Mouse (Mus musculus): ENCODE measurements around the gene Slc9c1.
"Not testable (repeated sequence)": the region's sequence is repeated elsewhere in the genome, so short reads cannot be mapped to it uniquely, and the experiment has no call there.

The Slc9c1 gene

DNA sequence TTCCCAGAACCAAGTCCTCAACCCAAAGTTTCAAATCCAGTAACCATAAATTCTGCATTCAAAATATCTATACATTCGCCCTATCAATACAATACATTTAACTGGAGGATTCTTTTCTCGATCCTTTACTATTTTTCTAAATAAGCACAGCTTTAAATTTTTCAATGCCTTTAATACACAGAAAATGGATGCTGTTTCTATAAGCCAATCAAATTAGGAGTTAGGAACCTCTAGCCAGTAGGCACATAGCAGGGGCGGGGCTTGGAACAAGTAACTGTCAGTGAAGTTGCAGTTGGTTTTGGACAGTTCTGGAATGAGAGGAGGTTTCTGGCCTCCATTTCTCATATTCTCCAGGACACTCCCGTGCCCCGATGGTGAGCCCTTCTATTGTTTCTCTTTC lies at the start of gene Slc9c1:
TSS of gene Slc9c1 (plus strand) at position 301 of the 400 bp plus-strand sequence.
- no peak for DNase-seq (ENCODE audit: low read depth)

DNA sequence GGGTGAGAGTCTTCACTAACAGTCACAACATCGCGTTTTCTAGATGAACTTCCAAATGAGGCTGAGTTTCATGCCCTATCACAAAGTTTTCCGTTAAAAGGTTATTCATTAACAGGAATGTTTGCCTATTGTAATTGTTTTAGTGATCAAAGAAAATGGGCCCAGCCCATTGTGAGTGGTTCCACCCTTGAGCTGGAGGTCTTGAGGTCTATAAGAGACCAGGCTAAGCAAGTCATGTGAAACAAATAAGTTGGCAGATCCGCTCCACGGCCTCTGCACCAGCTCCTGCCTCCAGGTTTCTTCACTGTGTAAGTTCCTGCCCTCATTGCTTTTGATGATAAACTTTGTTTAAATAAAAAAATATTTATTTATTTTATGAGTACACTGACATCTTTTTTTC lies 42.2 kb upstream of the Slc9c1 start, which contains the start of gene Gm609:
TSS of gene Gm609 (minus strand) at position 43 of the 400 bp plus-strand sequence.
- no peak for DNase-seq (ENCODE audit: low read depth)

DNA sequence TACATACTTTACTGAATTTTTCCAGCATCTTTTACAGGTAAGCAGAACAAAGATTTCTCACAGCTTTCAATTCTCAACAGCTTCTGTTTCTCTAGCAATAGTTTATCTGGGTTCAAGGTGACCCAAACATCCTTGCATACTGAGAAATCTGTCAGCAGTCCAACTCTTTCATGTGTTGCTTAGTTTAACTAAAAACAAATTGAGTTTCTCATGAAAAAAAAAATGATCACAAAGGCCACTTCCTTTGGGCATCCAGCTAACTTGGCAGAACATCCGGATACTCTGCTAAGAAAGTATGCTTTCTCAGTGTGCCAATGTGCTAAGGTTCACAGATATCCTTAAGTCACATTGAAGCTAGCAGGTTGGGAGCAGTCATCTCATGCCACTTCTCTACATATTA lies 39.8 kb upstream of the Slc9c1 start:
- no peak for DNase-seq (ENCODE audit: low read depth)

DNA sequence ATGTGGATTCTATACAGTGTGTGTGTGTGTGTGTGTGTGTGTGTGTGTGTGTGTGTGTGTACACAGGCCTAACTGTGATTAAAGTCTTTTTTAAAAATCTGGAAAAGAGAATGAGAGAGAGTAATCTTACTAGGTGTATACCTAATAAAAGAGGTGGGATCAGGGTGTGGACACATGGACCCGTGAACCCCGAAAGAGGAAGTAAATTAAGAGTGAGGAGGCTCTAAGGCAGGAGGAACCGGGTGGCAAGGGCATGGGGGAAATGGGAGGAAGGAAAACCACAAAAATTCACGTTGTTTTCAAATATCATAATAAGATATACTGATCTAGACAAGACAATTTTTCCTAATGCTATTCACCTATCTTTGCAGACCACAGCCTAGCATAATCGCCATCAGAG lies 9.6 kb upstream of the Slc9c1 start:
- no peak for DNase-seq (ENCODE audit: low read depth)

DNA sequence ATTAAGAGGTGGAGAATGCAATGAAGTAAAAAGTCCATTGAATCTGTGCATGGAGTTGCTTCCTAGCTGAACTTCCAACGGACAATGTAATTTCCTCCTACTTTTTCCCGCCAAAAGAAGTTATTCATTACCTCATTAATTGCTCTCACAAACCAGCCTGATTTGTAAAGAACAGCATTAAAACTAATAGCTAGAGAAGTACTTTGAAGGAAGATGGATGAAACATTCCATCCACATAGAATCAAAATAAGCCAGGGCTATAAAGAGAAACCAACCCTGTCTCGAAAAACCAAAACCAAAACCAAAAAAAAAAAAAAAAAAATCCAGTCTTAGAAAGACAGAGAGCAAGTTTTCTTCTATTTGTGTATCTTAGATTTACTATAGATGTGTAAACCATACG lies 3.2 kb upstream of the Slc9c1 start, which contains the start of gene Gm17783:
TSS of gene Gm17783 (minus strand) at position 101 of the 400 bp plus-strand sequence.
- DNase-seq (ENCODE audit: low read depth): no peak

DNA sequence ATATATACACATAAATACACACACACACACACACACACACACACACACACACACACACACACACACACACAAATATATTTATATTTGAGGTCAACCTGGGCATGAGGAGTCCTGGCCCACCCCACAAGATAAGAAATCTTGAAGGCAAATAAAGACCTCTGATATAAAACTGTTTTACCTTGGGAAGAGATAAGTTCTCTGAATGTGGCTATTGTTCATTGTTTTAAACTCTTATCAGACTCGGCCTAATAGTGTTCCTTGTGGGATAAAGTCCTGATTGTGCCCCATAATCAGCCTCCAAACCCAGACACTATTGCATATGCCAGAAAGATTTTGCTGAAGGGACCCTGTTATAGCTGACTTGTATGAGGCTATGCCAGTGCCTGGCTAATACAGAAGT lies 3.2 kb downstream of the Slc9c1 start:
- DNase-seq (ENCODE audit: low read depth): not testable (repeated sequence)

DNA sequence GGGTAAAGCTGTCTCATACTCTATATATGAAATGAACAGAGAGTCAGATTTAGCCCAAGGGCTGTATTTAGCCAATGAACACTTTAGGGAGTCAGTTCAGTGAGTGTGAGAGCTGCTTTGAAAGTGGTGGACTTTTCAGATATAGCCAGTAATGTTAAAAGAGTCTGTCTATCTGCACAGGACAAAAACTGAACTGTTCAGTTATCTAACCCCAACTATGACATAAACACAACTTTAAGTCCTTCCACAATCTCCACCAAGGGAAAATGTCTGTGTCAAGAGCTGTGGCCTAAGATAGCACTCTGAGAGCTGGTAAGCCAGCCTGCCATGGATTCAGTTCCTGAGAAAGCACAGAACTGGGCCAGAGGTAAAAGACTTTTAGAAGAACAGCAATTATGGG lies 7.0 kb downstream of the Slc9c1 start:
- no peak for DNase-seq (ENCODE audit: low read depth)

DNA sequence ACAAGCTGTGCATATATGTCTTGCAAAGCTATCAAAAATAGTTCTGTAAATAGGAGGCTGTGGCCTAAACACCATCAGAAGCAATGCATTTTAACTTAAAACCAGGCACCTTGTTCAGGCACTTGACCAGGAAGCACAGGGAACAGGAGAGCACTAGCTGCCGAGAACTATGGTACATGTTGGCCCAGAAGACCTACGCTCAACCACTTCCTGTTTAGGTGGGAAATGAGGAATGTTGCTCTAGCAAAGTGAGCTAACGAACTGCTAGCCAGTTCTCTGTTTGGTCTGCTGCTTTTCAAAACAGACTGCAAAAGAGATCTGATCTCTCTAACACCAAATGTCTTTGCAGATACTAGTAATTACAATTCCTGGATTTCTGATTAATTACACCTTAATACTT lies 9.2 kb downstream of the Slc9c1 start:
- peak; percentile 14 for DNase-seq (ENCODE audit: low read depth)

DNA sequence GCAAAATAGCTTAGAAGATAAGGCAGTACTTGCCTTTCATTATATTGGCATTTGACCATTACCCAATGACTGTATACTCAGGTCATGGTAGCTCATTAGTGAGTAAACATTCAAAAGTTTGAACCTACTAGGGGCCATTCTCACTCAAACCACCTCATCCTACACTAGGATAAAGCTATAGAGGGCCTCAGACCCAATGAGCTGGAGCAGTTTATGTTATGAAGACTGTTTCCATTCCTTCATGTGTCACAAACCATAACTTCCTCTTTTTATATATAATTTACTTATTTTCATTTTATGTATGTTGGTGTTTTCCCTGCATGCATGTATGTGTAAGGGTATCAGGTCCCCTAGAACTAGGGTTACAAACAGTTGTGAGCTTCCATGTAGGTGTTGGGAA lies 12.9 kb downstream of the Slc9c1 start:
- no peak for DNase-seq (ENCODE audit: low read depth)

DNA sequence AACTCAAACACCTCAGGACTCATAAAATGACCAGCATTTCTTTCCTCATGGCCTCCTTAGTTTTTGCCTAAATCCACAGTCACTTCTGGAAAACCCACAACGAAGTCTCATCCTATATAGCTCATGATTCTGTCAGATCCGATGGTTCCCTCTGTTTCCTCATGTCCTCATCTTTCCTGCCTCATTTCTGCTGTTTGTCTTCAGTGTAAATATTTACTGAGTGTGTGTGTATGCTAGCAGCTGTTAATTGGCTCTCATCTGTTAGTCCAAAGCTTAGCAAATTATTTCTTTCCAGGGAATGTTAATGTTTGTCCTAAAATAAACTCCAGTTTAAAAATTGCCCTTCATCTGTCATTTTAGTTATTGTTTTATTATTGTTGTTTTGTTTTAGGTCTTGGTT lies 16.5 kb downstream of the Slc9c1 start:
- DNase-seq (ENCODE audit: low read depth): no peak

DNA sequence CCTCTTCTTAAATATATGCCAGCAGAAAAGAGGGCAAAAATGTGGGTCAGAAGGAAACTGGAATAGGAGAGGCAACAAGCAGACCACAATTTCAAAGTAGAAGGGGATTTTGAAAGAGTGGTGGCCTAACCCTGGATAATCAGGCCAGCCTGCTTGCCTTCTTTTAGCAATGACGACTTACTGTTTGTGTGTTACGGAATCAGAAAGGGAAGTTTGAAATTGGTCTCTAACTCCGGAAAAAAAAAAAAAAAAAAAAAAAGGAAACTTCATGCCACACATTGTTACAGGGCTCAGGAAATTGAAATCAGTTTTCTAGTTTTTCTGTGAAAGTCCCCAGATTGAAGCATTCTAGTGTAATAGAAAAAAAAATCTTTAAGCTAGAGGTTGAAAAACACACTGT lies 26.6 kb downstream of the Slc9c1 start:
- DNase-seq (ENCODE audit: low read depth): no peak

DNA sequence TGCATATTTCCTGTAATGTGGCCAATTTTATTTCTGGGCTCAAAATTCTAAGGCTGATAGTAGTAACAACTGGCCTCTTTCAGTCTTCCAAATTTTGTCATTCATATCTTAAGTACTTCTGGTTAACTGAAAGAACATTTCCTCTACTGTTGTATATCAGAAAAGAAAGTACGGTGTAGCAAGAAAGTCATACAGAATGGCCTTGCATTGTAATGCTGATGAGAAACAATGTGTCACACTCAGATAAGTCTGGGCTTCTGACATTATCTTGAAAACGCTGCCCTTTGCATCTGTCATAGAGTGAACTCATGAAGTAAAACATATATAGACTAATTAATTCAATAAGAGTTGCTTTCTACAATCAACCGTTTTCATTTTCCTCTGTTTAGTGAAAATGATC lies 37.2 kb downstream of the Slc9c1 start:
- peak; percentile 17 for DNase-seq (ENCODE audit: low read depth)

DNA sequence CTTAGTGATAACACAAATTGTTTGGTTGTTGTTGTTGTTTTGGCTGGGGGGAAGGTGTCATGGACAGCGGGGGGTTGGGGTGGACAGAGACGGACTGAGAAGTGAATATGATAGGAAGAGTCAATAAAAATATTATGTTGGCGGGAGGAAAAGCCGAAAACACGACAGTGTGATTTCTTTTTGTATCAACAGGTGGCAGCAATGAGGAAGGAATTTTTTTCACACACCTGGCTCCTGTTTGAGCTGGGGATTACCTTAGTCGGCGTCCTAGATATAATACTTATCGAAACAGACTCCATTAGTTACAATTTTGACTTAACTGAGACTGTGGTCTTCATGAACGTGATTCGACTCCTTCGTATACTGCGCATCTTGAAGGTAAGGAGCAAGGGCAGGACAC lies 44.8 kb downstream of the Slc9c1 start:
- no peak for DNase-seq (ENCODE audit: low read depth)

DNA sequence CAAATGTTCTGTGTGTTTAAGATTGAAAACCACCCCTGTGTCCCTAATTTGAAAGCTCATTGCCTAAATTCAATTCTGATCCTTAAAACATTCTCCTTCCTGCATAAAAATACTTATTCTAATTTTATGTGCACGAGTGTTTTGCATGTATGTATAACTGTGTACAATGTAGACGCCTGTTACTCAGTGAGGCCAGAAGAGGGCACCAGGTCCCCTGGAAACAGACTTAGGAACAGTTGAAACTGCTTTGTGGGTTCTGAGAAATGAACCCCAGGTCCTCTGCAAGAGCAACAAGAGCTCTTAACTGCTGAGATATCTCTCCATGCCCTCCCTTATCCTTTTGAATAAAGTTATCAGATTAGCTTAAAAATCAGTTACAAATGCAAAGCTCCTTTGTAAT lies 47.4 kb downstream of the Slc9c1 start:
- peak; percentile 19 for DNase-seq (ENCODE audit: low read depth)

DNA sequence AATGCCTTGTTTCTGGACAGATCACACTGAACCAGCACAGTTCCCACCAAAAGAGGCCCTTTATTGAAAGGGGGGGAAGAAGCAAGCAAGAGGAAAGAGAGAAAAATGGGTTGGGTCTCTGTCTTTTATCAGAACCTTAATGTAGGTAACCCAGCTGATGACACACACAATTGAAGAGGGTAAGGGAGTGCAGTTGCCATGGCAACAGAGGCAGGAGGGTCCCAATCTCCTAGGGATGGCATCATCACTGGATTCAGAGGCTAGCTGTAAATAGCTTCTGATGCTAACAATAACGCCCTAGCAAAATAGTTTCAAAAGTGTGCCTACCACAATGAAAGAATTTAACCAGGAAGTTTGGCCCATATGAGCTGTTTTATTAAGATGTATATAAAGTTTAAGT lies 58.5 kb downstream of the Slc9c1 start:
- DNase-seq (ENCODE audit: low read depth): no peak

DNA sequence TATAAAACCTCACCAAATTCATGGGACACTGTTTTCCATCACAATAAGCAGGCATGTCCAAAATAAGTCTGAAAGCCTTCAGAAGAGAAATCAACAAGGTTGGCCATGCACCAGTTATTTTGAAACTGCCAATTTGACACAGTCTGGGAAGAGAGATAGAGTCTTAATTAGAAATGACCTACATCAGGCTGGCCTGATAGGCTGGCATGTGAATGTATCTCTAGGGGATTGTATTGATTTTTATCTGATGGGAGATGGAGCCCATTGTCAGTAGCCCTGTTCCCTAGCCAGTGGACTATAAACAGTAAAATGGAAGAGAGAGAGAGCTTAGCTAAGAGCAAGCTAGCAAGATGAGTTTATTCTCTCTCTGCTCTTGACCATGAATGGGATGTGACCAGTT lies 60.4 kb downstream of the Slc9c1 start:
- DNase-seq (ENCODE audit: low read depth): no peak

DNA sequence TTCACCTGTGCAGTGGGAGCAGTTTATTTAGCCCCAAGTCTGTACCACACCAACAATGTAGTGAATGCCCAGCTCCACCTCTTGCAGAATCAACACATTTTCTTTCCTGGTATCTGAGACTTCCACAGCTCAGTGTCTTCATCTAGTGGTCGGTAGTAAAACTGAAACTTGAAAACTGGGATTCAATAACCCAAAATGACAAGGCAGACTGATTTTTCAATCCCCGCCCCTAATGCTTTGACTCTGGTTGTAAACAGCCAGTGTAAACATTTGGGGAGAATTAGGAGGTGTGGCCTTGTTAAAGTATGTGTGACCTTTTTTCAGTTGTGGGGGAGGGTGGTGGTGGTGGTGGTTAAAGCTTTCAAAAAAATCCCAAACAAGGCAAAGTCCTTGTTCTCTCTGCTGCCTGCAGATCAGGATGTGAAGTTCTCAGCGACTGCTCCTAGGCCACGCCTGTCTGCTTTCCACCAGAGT lies 73.4 kb downstream of the Slc9c1 start:
- DNase-seq (ENCODE audit: low read depth): no peak

DNA sequence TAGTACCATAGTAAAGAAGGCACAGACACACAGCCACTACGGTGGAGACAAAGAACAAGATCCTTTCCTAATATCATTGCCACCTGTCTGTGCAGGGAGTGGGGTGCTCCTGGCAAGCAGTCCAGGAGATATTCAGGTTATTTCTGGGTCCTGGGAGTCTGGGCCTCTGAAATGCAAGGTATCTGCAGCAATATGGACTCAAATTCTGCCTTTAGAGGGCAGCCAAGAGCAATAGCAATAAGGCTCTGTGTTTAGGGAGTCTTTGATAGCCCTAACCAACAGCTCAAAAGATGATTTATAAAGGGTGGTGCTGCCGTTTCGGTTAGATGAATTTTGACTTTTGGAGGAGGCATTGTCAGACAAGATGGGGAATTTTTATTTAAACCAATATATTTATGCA lies 74.2 kb downstream of the Slc9c1 start:
- DNase-seq (ENCODE audit: low read depth): no peak

DNA sequence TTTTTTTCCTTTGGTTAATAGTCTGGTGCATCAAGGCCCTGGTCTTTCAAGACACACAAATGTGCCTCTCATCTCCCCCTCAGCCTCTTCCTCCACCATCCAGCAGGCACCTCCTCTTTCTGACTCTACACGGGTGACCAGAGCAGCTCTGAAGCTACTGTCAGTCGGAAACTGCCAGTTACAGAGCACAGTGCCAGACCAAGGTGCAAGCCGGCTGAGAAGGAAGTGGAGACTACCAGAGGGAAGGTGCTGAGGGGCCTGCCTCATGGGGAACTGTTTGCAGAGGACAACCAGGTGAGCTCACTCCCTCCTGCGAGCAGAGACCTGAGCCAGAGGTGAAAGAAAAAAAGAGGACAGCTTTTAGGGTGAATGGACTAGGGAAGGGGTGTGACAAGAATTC lies 75.2 kb downstream of the Slc9c1 start, which contains the start of gene Gcsam:
TSS of gene Gcsam (plus strand) at position 114 of the 400 bp plus-strand sequence.
- no peak for DNase-seq (ENCODE audit: low read depth)

DNA sequence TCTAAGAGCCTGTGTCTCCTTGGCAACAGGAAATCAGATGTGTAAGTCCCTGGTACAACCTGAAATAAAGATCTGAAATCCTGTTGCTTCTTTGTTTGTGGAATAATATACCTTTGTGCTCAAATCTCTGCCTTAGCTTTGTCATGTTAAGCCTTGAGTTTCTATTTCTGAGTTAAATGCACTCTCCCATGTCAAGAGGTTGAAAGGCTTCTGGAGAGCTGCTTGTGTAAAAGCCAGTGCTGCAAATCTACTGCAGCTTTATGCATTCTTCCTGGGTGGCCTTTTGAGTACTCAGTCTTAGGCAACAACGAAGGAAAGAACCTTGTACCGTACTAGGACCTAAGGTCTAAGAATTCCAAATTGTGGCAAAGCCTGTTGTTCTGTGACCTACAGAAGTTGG lies 78.1 kb downstream of the Slc9c1 start:
- DNase-seq (ENCODE audit: low read depth): no peak

DNA sequence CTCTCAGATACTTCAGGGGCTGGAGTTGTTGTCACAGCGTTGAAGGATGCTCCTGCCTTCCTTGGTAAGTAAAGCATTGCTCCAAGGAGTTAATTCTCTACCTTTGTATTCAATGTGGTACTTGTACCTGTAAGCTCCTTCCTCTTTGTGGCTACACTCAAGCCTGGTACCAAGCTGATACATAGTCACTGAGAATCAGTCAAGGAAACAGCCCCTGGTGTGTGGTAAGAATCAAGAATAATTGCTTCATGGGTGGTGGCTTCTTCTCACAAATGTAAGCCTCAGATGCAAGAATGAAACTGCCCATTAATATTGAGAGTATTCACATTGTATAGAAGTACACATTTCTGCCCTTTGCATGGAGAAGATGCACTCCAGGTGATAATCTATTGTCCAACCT lies 80.8 kb downstream of the Slc9c1 start:
- no peak for DNase-seq (ENCODE audit: low read depth)

DNA sequence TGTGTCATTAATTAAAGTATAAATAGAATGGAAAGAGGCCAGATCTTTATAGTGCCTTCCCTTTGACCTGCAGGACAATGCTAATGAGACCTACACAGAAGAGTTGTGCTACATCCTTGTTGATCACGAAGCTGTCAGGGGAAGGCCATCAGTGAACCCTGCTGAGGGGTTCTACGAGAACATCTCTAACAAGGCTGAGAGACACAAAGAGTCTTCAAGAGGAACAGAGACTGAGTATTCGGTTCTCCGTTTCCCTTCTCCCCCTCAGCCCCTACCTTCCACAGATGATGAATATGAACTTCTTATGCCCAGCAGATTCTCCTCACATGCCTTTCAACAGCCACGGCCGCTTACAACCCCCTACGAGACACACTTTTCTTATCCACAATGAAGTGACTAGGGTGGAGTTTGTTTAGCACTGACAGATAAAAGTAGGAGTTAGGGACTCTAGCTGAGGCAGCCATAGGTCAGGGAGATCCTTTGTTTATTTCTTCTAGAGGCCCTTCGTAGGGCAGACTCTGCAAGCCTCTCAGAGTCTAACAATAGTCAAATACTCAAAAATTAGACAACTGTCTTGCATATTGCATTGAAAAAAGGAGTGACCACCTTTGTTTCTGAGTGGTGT lies 84.8 kb downstream of the Slc9c1 start:
- no peak for DNase-seq (ENCODE audit: low read depth)

DNA sequence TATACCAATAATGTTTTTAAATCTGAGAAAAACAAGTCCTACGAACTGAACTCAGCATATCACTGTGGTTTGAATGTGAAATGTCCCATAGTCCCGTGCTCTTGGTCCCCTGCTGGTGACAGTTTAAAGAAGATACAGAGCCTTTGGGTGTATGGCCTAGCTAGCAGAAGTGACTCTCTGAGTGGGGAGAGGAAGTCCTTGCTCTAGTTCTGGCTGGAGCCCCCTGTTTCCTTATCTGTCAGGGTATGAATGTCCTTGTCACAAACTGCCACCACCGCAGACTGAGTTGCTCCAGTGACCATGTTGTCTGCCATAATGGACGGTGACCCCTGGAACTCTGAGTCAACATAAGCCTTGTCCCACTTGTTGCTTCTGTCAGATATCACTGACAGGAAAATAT lies 88.1 kb downstream of the Slc9c1 start:
- DNase-seq (ENCODE audit: low read depth): no peak

DNA sequence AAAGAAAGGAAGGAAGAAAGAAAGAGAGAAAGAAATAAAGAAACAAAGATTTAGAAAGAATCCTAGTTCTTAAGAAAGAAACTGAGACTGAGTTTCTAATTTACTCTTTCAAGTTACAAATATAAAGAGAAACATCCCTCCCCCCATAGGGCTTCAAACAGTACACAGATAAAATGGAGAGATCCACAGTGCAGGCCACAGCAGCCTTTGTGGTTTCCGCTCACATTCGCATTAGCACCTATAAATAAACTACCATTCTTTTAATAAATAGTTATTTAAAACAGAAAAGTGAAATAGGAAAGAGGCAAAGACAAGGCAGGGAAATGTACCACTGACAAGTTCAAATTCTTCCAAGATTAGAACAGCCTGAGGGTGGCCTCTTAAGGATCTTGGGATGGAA lies 89.7 kb downstream of the Slc9c1 start:
- DNase-seq (ENCODE audit: low read depth): no peak
